Mouse (Mus musculus): ENCODE data around the gene Lsm4.

Lsm4 gene

DNA sequence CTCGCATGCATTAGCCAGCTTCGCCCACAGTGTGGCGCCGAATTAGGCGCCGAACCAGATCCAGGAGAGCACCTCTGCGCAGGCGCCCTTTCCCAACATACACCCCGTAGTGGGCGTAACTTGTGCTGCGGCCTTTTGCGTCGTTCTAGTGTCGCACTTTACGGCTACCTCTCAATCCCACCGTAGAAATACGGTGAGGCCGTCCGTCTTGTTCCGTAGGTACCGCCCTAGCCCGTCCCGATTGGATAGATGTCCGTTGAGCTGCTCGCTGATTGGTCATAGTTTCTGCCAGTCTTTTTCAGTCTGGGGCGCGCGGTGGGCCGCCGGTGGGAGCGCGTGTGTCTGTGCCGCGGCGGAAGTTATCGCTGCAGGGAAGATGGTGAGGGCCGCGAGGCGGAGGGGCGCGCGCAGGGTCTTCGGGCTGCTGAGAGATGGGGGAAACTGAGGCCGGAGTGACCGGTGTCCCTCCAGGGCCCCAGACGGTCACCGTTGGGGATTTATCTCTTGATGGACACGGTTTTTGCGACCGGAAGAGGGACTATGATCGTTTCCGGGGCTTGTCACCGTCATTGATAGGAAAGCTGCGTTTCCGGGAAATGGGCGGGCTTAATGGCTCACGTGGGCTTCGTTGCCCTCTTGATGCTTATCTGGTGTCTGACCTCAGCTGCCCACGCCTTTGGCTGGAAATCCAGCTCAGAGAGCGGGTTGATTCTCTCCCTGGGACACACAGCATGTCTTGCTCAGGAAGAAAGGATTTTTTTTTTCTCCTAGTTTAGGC lies at the start of gene Lsm4:
TSS of gene Lsm4 (plus strand) at position 170 of the 778 bp plus-strand sequence.
- DNase-seq, result peak; percentile 98

DNA sequence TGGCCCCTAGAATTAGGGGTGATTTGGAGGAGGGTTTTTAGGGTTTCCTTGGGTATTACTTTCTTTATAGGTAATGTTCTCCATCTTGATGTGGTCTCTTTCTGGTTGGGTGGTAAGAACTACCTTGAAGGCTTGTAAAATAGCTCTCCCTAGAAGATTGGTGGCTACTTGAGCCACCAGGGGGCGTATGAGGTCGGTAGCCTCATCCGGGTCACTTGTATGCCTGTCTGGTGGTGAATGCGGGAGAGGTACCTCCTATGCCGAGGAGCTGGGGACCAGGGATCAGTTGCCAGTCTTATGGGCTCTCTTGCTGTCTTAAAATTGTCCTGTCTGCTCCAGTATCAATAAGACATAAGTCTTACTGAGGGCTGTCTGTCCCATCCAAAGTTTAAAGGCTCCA lies 47.9 kb upstream of the Lsm4 start:
- DNase-seq, result peak; percentile 53 to 71

DNA sequence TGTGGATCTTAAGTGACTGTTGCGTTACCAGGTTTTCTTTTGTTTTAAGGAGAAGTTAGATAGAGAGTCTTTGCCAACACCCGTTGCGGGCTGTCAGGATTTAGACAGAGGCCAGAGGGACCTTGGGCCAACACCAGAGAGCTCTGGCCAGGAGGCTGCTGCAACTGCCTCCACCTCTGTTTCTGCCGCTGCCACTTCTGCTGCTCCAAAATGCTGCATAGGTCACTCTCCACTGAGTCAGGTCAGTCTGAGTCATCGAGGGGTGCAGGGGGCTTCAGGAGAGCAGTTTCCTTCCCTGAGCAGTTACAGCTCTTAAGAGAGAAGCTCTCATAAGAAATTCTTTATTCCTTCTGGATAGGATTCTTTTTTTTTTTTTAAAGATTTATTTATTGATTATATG lies 46.0 kb upstream of the Lsm4 start:
- DNase-seq, result no peak

DNA sequence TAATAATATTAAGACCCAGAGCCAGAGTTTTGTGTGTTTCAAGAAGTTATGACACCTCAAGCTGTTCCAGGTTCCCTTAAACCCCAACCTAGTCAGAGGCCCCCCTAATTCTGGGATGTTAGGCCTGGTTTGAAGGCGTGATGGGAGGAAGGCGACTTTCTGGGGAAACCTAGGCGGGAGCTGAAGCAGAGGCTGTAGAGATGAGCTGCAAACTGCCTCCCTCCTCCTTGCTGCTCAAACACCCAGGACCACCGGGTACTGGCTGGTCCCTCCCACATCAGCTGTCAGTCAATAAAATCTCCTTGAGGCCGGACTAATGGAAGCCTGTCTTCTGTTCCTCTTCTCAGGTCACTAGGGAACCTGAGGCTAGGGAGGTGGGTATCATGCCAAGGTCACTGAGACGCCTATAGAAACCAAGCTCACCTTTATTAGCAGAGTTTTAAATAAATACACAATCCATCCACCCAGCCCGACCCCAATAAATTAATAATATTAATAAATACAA lies 44.0 kb upstream of the Lsm4 start:
- DNase-seq, result no peak

DNA sequence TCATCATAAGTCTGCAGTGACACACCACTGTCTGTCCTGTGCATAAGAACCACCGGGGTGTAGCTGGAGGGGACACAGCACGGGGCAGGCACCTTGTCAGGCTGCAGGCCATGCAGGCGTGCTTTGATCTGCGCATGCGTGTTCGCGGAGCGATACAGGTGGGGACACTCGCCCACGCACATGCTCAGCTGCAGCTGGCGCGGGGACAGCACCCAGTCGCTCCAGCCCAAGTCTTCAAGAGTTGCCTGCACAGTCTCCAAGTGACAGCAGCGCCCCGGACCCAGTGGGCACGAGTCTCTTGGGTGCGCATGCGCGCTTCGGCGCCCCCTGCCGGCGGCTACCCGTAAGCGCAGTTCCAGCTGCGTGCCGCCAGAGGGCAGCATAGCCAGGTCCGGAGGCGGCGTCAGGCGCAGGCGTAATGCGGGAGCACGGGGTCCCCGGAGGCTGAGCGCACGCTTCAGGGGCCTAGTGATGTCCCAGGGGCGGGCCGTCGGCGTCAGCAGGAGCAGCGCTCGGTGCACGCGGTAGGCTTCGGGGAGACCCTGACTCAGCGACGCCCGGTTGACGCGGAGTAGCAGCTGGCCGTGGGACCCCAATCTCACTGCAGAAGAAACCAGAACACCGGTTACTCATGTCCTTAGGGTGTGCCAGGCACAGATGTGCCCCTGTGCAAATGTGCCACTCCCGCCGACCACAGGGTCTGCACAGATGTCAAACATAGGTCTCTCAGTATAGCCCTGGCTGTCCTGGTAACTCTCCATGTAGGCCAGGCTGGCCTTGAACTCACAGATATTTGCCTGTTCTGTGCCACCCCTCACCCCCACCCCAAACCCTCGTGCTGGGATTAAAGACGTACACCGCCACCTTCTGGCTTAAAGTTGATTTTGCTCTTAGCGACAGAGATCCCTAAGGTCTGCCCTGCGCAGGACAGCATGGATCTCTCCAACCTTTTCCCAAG lies 43.2 kb upstream of the Lsm4 start:
- DNase-seq, result peak; percentile 85 to 87

DNA sequence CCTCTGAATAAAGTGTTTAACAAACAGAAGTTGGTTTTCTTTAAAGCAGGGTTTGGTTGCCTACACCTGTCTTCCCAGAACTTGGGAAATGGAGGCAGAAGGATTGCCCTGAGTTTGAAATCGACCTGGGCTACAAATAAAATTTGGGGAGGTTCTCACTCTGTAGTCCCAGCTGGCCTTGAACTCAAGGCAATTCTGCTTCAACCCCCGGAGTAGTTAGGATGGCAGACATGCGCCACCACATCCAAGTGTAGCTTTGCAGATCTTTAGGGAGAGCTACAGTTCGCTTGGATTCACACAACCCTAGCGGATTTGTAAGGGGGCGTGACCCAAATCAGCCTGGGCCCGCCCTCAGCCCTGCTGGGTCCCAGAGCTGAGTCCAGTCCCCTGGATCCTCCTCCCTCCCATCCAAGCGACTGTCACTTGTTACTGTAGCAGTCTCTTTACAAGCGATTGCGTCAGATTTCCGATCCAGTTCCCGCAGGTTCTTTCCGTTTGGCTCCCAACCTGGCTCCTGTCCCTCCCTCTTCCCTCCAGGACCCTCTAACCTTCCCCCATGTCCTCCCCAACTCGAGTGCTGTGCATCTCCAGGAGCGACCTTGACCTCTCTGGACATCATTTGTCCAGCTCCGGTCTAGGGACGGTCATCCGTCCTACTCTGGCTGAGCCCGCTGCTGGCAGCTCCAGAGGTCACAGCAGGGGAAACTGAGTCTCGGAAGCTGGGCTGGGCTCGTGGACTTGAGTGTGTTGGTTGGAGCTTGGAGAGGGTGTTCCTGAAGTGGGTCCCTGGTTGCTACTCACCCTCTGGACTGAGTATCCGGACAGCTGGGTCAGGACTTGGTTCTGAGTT lies 42.3 kb upstream of the Lsm4 start:
- DNase-seq, result peak; percentile 68 to 82

DNA sequence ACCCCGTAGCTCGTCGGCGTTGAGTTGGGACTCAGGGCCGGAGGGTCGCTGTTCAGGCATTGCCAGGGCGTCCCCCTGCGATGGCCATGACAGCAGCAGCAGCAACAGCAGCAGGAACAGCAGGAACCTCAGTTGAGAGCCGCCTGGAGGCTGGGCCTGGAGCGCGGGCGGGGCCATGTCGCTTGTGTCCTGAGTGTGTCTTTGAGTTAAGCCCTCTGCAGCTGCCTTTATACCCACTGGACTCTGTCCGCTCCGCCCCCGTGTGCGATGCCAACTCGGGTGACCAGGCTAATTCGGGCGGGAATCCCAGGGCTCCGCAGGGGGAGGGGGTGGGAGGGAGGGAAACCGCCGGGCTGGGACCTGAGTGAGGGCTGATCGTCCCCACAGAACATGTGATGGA lies 41.6 kb upstream of the Lsm4 start:
- DNase-seq, result peak; percentile 62 to 69

DNA sequence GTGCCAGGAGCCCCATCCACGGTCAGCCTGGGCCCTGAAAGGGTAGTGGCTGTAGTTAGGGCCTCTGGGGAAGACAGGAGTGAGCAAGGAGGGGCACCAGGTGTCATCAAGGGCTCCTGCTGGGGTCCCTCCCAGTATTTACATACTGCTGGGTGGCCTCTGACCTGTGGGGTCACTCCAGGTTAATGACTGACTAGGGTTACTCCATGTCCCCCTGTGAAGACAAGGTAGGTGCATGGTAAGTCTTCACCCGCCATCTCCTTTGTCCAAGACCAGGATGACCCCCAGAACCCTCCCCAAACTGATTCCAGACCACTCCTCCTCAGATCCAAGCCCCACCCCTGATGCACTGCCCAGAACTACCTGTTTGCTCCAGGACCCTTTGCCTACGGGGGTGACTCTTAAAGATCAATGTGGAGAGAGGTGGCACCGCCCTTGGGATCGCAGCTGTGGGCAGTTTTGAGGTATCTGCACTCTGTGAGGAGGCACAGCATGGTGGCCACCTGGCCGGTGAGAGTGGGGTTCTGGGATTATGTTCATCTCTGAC lies 40.6 kb upstream of the Lsm4 start, which contains the start of gene Gdf15:
TSS of gene Gdf15 (minus strand) at position 111 of the 547 bp plus-strand sequence.
- DNase-seq, result no peak

DNA sequence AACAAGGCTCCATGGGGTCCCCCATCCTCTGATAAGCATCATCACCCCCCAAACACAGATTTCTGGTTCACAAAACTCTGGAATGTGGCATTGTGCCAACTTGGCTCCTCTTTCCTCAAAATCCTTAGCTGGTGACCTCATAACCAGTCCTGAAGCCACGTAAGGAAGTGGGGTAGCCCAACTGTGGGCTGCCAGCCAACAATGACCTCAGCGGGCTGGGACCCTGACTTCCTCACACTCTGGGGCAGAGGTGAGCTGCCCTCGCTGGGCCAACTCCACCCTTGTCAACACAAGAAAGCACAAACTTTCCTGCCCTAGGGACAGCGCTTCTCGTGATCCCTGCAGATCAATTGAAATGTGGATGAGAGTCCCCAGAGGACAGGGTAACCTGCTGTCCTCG lies 39.0 kb upstream of the Lsm4 start:
- DNase-seq, result peak; percentile 86 to 90

DNA sequence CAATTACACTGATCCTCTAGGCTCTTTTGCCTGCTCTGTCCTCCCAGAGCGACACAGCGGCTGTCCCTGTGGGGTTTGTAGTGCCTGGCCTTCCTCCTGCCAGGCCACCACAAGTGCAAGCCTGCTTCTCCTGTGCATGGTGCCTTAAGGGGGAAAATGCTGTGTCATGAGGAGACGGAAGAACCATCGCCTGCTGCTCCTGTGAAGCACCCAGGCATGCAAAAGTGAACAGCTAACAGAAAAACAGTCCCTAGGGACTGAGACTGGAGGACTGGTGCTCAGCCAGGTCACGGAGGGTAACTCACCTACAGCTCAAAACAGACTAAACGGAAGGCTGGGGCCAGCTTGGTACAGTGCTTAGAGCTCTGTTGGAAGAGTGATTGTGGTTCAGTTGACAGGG lies 37.5 kb upstream of the Lsm4 start:
- DNase-seq, result no peak

DNA sequence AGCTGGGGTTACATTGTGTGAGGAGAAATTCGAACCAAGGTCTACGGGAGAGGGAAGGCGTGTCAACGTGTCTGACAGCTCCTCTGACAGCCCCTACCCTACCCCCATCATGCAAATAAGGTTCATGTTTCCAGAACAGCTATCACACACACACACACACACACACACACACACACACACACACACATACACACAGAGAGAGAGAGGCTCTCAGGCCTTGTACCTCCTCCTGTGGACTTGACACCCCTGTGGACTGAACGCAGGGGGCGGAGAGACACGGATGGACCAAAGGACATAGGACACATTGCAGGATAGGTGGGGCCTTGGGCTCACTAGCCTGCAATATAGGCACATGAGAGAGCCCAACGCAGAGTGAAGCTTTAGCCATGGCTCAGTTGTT lies 36.2 kb upstream of the Lsm4 start:
- DNase-seq, result no peak

DNA sequence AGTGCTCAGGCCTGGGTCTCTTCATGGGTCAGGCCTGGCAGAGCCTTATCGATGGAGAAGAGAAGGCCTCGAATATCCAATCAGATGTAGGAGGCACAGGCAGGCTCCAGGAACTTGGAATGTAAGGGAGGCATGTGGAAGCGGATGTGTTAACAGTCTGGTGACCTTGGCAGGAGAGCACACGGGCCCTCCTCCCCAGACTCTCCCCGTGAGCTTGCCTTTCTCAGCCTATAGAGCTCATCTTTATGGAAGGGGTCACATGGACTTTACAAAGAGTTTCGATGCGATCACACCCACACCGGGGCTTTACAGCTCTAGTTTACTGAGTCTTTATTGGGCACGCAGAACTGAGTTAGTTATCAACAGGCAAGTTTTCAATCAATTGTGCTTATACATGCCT lies 34.3 kb upstream of the Lsm4 start:
- no peak for DNase-seq

DNA sequence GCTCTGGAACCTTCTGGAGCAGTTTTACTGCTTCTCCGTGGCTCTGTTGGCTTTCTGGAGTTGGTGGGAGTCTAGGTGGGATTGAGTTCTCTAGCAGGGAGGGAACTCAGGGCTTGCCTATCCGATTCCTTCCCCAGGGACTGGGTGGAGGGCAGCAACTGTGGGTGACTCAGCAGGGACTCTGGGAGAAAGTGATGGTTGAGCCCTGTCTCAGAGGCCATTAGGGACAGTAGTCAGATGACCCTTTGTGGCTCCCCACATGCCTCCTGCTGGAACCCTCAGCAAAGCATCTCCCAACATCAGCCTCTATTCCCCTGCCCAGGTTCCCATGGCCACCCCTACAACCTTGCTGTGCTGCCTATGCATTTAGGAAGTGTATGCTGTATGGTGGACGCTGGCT lies 30.0 kb upstream of the Lsm4 start:
- DNase-seq, result no peak

DNA sequence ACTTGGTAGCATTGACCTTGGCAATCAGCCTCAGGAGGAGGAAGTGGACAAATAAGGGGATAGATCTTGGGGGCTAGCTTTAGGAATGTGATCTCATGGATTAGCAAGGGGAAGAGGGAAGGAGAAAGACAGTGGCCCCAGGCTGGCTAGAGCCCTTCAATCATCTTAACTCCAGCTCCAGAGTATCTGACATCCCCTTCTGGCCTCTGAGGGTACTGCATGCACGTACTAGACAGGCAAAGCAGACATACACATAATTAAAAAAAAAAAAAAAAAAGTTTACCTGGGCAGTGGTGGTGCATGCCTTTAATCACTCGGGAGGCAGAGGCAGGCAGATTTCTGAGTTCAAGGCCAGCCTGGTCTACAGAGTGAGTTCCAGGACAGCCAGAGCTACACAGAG lies 29.0 kb upstream of the Lsm4 start:
- no peak for DNase-seq

DNA sequence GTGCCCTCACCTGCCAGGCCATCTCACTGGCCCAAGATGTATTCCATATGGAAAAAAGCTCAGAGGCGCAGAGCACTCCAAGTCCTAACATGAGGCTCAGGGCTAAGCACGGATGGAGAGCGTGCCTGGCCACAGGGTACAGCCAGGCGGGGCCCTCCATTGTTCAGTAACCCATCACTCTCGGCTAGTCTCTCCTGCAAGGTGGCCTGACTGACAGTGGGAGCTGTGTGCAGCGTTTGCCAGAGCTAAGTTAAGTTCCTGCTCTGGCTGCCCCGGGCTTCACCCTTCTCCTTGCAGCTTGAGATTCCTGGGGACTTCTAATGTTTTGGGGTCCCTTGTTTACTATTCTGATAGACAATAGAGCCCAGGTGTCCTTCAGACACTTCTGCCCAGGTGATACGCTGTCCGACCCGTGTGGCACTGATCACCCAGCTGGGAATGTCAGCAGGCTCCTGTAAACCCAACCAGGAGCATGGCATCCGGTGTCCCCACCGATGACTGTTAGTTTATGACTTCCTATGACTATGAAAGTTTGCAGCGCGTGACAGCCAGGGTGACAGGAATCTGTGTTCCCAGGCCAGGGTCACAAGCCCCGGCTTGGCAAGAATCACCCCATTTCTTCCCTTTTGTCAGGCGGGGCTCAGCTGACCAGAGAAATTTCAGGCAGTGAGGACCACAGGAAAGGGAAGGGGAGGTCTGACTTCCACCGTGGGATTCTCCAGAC lies 27.4 kb upstream of the Lsm4 start:
- peak; percentile 58 to 64 for DNase-seq

DNA sequence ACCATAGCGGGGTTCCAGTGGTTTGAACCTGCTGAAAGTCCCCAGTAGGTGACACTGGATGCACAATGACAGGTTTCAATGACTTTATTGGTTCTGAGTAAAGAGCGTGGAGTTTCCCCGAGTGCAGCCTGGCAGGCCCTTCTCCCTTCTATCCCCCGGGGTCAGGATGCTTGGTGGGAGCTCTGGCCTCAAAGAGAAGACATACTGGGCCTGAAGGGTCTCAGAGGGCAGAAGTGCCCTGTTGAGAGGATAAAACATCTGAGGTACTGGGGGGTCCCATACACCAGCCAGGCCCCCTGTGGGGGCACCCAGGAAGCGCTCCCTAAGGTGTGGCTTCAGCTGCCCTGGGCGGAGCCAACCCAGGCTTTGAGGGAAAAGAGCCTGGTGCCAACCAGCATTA lies 26.7 kb upstream of the Lsm4 start:
- DNase-seq, result no peak

DNA sequence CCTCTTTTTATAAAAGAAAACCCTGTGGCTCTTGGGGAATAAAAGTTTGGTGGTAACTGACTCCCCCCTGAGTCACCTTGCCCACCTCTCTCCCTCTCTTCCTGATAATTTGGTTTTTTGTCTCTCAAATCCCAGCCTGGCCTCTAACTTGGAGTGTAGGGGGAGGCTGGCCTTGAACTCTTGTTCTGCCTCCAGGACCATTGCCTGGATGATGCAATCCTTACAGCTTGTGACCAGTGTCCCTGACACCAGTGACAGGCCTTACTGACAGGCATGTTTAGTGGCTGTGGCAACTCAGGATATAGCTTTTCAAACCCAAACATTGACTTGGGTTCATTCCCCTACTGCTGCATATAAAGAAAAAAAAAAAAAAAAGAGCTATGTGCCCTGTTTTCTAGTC lies 26.3 kb upstream of the Lsm4 start:
- DNase-seq, result no peak

DNA sequence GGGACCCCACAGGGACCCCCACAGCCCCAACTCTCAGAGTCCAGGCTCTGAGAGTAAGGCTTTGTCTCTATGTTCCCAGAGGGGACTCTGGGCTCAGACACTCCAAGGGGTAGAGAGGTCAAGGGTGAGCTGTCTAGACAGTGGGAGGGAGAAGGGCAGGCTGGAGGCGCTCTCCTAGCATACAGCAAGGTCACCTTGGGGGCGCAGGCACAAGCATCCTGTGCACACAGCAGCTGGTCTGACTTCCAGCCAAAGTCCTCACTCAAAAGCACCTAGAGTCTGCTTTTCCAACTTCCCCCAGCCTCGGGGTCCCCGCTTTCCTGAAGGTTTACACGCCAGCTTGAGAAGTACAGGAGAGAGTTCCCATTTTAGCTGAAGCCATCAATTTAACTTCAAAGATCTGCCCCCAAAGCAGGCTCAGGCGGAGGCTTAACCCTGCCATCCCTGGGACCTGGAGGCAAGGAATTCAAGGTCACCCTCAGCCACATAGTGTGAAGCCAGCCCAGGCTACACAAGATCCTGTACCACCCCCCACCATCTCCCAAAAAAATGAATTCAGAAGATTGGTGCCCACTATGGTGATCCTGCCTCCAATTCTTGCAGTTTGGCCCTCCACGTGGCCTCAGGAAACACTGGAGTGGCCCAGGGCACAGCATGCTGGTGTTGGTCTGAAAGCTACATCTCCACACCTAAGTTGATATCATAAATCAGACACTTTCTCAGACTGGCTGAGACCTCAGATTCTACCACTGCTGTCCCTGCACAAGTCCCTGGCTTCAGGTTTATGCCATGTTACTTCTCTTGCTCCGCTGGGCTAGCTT lies 25.5 kb upstream of the Lsm4 start:
- DNase-seq, result no peak

DNA sequence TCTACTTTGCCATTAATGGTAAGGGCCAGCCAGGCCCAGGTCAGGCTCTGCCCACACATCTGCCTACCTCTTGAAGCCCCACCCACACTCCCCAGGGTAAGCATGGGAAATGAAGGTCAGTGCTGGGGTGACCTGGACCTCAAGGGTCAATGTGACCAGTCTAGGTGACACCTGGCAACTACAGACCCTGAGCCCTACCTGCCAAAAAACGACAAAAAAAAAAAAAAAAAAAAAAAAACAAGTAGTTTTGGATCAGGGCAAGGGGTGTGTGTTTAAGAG lies 24.9 kb upstream of the Lsm4 start:
- DNase-seq, result no peak

DNA sequence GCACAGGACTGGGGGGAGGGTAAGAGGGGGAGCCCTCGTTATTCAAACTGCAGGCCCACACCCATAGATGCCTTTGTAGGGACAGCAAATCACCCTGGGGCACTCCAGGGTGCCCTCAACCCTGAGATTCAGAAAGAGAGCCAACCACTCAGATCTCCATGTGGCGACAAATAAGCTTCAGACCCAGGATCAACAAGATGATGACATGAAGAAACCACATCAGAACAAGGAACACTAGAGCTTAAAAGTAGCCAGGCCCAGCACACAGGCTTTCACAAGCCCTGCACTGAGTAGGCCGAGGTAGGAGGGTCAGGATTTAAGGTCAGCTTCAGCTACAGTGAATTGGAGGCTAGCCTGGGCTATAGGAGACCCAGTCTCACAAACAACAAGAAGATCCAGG lies 24.1 kb upstream of the Lsm4 start:
- no peak for DNase-seq

DNA sequence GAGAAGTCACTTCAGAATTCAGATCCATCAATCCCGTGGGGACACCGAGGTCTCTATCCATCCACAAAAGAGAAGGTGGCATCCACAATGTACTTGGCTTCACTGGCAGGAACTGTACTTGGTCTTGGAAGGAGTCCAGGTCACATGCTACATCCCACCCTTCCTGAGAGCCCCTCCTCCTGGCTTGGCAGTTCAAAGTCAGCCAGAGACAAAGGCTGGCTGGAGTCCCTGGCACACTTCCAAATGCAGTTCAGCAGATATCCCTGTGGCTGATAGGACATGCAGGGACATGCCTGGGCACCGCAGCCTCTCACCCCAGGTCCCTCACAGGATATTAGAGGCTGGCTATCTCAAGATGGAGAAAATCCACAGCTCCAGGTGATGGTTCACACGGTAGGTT lies 23.7 kb upstream of the Lsm4 start:
- DNase-seq, result peak; percentile 88 to 93

Data from lung, adult 18-20 months (tissue).